Mouse (Mus musculus) left cerebral cortex, adult 8-10 months (tissue): ENCODE results near the gene Atg10. TPM values are rescaled to one million over a fixed set of nuclear protein-coding genes. Genes with fewer than 3 reads are reported as not detected.
A peak's percentile ranks its signal among the peaks of the same experiment; 100 is the strongest.

Experiments used
- DNase-seq, 2 experiments: peaks; one replicate each; pipeline ENCODE4 v3.0.0; 2022; ENCODE audit warnings: low spot score in 2 of 2
- total RNA-seq, 4 experiments: library from RNA; stranded (reverse); gene quantifications; 2 replicates each; pipeline ENCODE4 v1.2.4; 2022

The Atg10 gene
- total RNA-seq, 4 experiments from 2014 or later, result 19.2 to 21.1 (median 19.9) TPM

GRCm38 (mm10) chr13:91038034-91038433, 185.7 kb downstream of the Atg10 start:
- DNase-seq, result no peak

GRCm38 (mm10) chr13:91037405-91037804, 186.4 kb downstream of the Atg10 start:
- no peak for DNase-seq

- DNase-seq, result no peak
Observed at GRCm38 (mm10) chr13:91031836-91032235, 191.9 kb downstream of the Atg10 start.

- no peak for DNase-seq
Observed at GRCm38 (mm10) chr13:91023447-91023846, 200.3 kb downstream of the Atg10 start.

- no peak for DNase-seq
Observed at GRCm38 (mm10) chr13:91011851-91012250, 211.9 kb downstream of the Atg10 start.

- no peak for DNase-seq
Observed at GRCm38 (mm10) chr13:90995034-90995629, 228.6 kb downstream of the Atg10 start.

- DNase-seq, result peak; percentile 23 to 32
Observed at GRCm38 (mm10) chr13:90993602-90994001, 230.2 kb downstream of the Atg10 start.

GRCm38 (mm10) chr13:90992948-90993347, 230.8 kb downstream of the Atg10 start:
- peak in 1 of 2 experiments; percentile 59 for DNase-seq

GRCm38 (mm10) chr13:90988226-90988625, 235.5 kb downstream of the Atg10 start:
- DNase-seq, result no peak

- no peak for DNase-seq
Observed at GRCm38 (mm10) chr13:90985417-90985816, 238.4 kb downstream of the Atg10 start.

- DNase-seq, result no peak
Observed at GRCm38 (mm10) chr13:90984073-90984472, 239.7 kb downstream of the Atg10 start.

GRCm38 (mm10) chr13:90981798-90982197, 242.0 kb downstream of the Atg10 start:
- no peak for DNase-seq

GRCm38 (mm10) chr13:90980878-90981674, 242.7 kb downstream of the Atg10 start:
- DNase-seq, result no peak

GRCm38 (mm10) chr13:90977057-90977456, 246.7 kb downstream of the Atg10 start:
- DNase-seq, result no peak

GRCm38 (mm10) chr13:90973409-90973808, 250.4 kb downstream of the Atg10 start:
- DNase-seq, result no peak

GRCm38 (mm10) chr13:90970259-90971017, 253.3 kb downstream of the Atg10 start:
- DNase-seq, result no peak

- no peak for DNase-seq
Observed at GRCm38 (mm10) chr13:90968940-90969339, 254.8 kb downstream of the Atg10 start.

GRCm38 (mm10) chr13:90967422-90967821, 256.3 kb downstream of the Atg10 start:
- DNase-seq, result peak; percentile 70 to 72

- no peak for DNase-seq
Observed at GRCm38 (mm10) chr13:90965996-90966395, 257.8 kb downstream of the Atg10 start.

GRCm38 (mm10) chr13:90964511-90964910, 259.3 kb downstream of the Atg10 start:
- no peak for DNase-seq

- no peak for DNase-seq
Observed at GRCm38 (mm10) chr13:90962836-90963760, 260.7 kb downstream of the Atg10 start.
